In genomic region chr14:24871392-24871998, GRCm38 (mm10) we compare ENCODE assay signal across 12 mouse cellular contexts.
A peak's percentile ranks its signal among the peaks of the same experiment; 100 is the strongest.
DNase-seq lines count a peak whose midpoint lies in the region; ATAC-seq and TF ChIP-seq lines count a peak whose summit lies in the region.
"Had no signal": no experiment of that assay in that cellular context is flagged by ENCODE, and none has a peak within 500 bp of the region (broad histone marks: within the 10 kb centered on the region; RNA-seq: fewer than 3 reads in every experiment).

No protein-coding gene starts in this region.

- in situ Hi-C loops in CH12.LX (cut with MboI; ENCODE audit: low pct_ligation_motif_present, low pct_unique_long_range_greater_than_20kb, low sequenced_read_pairs) = no loop called here

- TF ChIP-seq CTCF in CH12.LX (conservative IDR thresholded peaks at IDR 0.05 in 1 of 2, IDR thresholded peaks at IDR 0.05 in 1 of 2; ENCODE audit: low read depth in 2 of 2, low read length in 2 of 2) = no peak
- no peak for TF ChIP-seq CTCF in hindbrain, postnatal 0 days (IDR thresholded peaks at IDR 0.05; ENCODE audit: low read depth)

- ATAC-seq in heart, embryonic 15.5 days (replicated peaks; ENCODE audit: insufficient number of reproducible peaks, insufficient read depth, low FRiP score, low read depth) = peak; percentile 78
- ATAC-seq in hindbrain, postnatal 0 days = peak; percentile 80

- DNase-seq in heart, postnatal 36 days = no peak
- no peak for DNase-seq in CH12.LX (ENCODE audit: extremely low read depth)
- peak; percentile 45 for DNase-seq in brain, adult 2 months (ENCODE audit: low read depth, low spot score)
- DNase-seq in hindbrain, postnatal 0 days (ENCODE audit: low spot score) = peak; percentile 81
- DNase-seq in ovary, postnatal 36 days (ENCODE audit: low spot score) = no peak
- no peak for DNase-seq in layer of hippocampus, adult 9-10 months (ENCODE audit: low spot score)
- DNase-seq in ovary, adult 18-20 months (ENCODE audit: low spot score) = no peak
- DNase-seq: adrenal gland, postnatal 36 days; embryo, embryonic 11 days had no signal

- H3K4me1 ChIP-seq in heart, embryonic 15.5 days (replicated peaks) = peaks cover 20% of the 10 kb centered on the region
- H3K4me1 ChIP-seq in CH12.LX (ENCODE audit: control insufficient read depth in 1 of 2, insufficient read depth in 2 of 2) = no peaks in the 10 kb centered on the region
- peaks cover 12% of the 10 kb centered on the region for H3K4me1 ChIP-seq in hindbrain, postnatal 0 days (ENCODE audit: insufficient read depth, low read length)
- H3K4me1 ChIP-seq: liver, embryonic 15.5 days had no signal

- no peak overlapping the region for H3K4me2 ChIP-seq in heart, embryonic 15.5 days
- no peak overlapping the region for H3K4me2 ChIP-seq in CH12.LX (ENCODE audit: insufficient read depth, low read depth, poor library complexity, severe bottlenecking)
- no peak overlapping the region for H3K4me2 ChIP-seq in hindbrain, postnatal 0 days (ENCODE audit: low read depth, low read length)
- H3K4me2 ChIP-seq: liver, embryonic 15.5 days had no signal

- no peak overlapping the region for H3K4me3 ChIP-seq in heart, embryonic 15.5 days
- no peak overlapping the region for H3K4me3 ChIP-seq in CH12.LX (replicated peaks in 1 of 3; ENCODE audit: low read depth in 2 of 3, low read length in 2 of 3, poor library complexity in 1 of 3)
- H3K4me3 ChIP-seq in hindbrain, postnatal 0 days (ENCODE audit: low read length) = no peak overlapping the region
- H3K4me3 ChIP-seq: left cerebral cortex, adult 2 months; liver, embryonic 15.5 days had no signal

- peak overlapping the region; percentile 43 for H3K27ac ChIP-seq in heart, embryonic 15.5 days
- no peak overlapping the region for H3K27ac ChIP-seq in CH12.LX (ENCODE audit: insufficient read depth, low read depth)
- 0 out of 2 replicates have a peak overlapping the region, but pooled peaks have one; percentile 22 for H3K27ac ChIP-seq in hindbrain, postnatal 0 days
- H3K27ac ChIP-seq: left cerebral cortex, adult 2 months; liver, embryonic 15.5 days had no signal

- no peaks in the 10 kb centered on the region for H3K9me3 ChIP-seq in heart, embryonic 15.5 days (replicated peaks)
- H3K9me3 ChIP-seq in CH12.LX (replicated peaks; ENCODE audit: low read length) = no peaks in the 10 kb centered on the region
- no peaks in the 10 kb centered on the region for H3K9me3 ChIP-seq in hindbrain, postnatal 0 days (ENCODE audit: low read length)
- H3K9me3 ChIP-seq: liver, embryonic 15.5 days had no signal

- H3K9ac ChIP-seq in heart, embryonic 15.5 days = no peak overlapping the region
- no peak overlapping the region for H3K9ac ChIP-seq in CH12.LX (ENCODE audit: insufficient read depth, low read depth)
- no peak overlapping the region for H3K9ac ChIP-seq in hindbrain, postnatal 0 days (replicated peaks; ENCODE audit: low read length)
- H3K9ac ChIP-seq: liver, embryonic 15.5 days had no signal

- 46% methylated on average over 10 of the region's 10 CpGs for WGBS in heart, embryonic 15.5 days
- 42% methylated on average over 10 of the region's 10 CpGs for WGBS in hindbrain, postnatal 0 days

- no peak for TF ChIP-seq EP300 in CH12.LX (IDR thresholded peaks at IDR 0.05; ENCODE audit: low read length)

- no peaks in the 10 kb centered on the region for H3K27me3 ChIP-seq in heart, embryonic 15.5 days
- H3K27me3 ChIP-seq in CH12.LX (replicated peaks) = no peaks in the 10 kb centered on the region
- H3K27me3 ChIP-seq in hindbrain, postnatal 0 days (ENCODE audit: insufficient read depth, low read length) = no peaks in the 10 kb centered on the region
- H3K27me3 ChIP-seq: liver, embryonic 15.5 days had no signal

- H3K79me2 ChIP-seq in CH12.LX (replicated peaks; ENCODE audit: control insufficient read depth, extremely low read depth, insufficient read depth, poor library complexity, severe bottlenecking) = no peaks in the 10 kb centered on the region

- TF ChIP-seq RAD21 in CH12.LX (IDR thresholded peaks at IDR 0.05; ENCODE audit: low read depth, low read length) = no peak

- H3K36me3 ChIP-seq in heart, embryonic 15.5 days = no peaks in the 10 kb centered on the region
- H3K36me3 ChIP-seq in CH12.LX (replicated peaks in 1 of 2; ENCODE audit: control insufficient read depth in 1 of 2, insufficient read depth in 1 of 2, low read length in 1 of 2) = no peaks in the 10 kb centered on the region
- H3K36me3 ChIP-seq in hindbrain, postnatal 0 days (ENCODE audit: insufficient read depth, low read length) = no peaks in the 10 kb centered on the region
- H3K36me3 ChIP-seq: liver, embryonic 15.5 days had no signal

- TF ChIP-seq POLR2A in CH12.LX (IDR thresholded peaks at IDR 0.05; ENCODE audit: low read depth, low read length) = no peak

- dilution Hi-C loops in CH12.LX (cut with MboI; ENCODE audit: extremely low pct_ligation_motif_present, extremely low pct_unique_long_range_greater_than_20kb, low sequenced_read_pairs) = no loop called here

- intact Hi-C loops in heart, postnatal 36 days (cut with DNase I) = loop anchor here (5.0 kb wide), 1 partner anchor 364 kb away; no protein-coding TSS in a partner anchor

TF ChIP-seq in CH12.LX, 34 proteins besides CTCF, POLR2A, EP300 and RAD21:
- TF ChIP-seq ZKSCAN1 (IDR thresholded peaks at IDR 0.05; ENCODE audit: borderline replicate concordance, low read depth, low read length) = peak; percentile 58
- no peak for TF ChIP-seq MEF2A (IDR thresholded peaks at IDR 0.05; ENCODE audit: borderline replicate concordance, low read depth, low read length)
TF ChIP-seq in CH12.LX: peak in this region for 1.

Comparison
In these comparisons a context has a peak if more than half of its experiments do, and no peak if none do; other contexts are left out.
1. DNase-seq: peak in brain, adult 2 months (single experiment) and hindbrain, postnatal 0 days (single experiment); none in heart, postnatal 36 days (0 of 2), CH12.LX (single experiment), ovary, postnatal 36 days (single experiment), layer of hippocampus, adult 9-10 months (single experiment) and ovary, adult 18-20 months (single experiment).